Mouse (Mus musculus) left cerebral cortex, postnatal 4 days (tissue): Measurements from ENCODE around the gene Ccndbp1. TPM values are rescaled to one million over a fixed set of nuclear protein-coding genes. Genes with fewer than 3 reads are reported as not detected.
"Not testable (repeated sequence)": the region's sequence is repeated elsewhere in the genome, so short reads cannot be mapped to it uniquely, and the experiment has no call there.

Experiments
- DNase-seq: peaks from one replicate; pipeline ENCODE4 v3.0.0-alpha.2; 2022
- intact Hi-C: fragments of 180-260 bp; cut with DNase I; formaldehyde crosslinking; loops from one replicate; pipeline ENCODE4 v1.15.1; 2025
- total RNA-seq, 2 experiments: library from RNA; stranded (reverse); gene quantifications; 2 replicates each; pipeline ENCODE4 v1.2.3; 2021

Ccndbp1 gene
- 10 to 100 TPM; 55.8 to 59.1 TPM for total RNA-seq

GRCm38 (mm10) chr2:121007925-121008663 lies at the start of gene Ccndbp1:
Ccndbp1 (plus strand) TSS chr2:121008403.
- intact Hi-C loops = no loop called here
- DNase-seq = peak; percentile 94

- intact Hi-C loops = no loop called here
- DNase-seq = no peak
These were observed 48.8 kb upstream of the Ccndbp1 start for GRCm38 (mm10) chr2:120959363-120959762.

GRCm38 (mm10) chr2:120959827-120960226 lies 48.4 kb upstream of the Ccndbp1 start:
- intact Hi-C loops = no loop called here
- DNase-seq = no peak

- no peak for DNase-seq
- intact Hi-C loops = no loop called here
These were observed 47.9 kb upstream of the Ccndbp1 start for GRCm38 (mm10) chr2:120960261-120960660.

- intact Hi-C loops = no loop called here
- DNase-seq = no peak
These were observed 45.1 kb upstream of the Ccndbp1 start for GRCm38 (mm10) chr2:120963110-120963509.

- DNase-seq = no peak
- intact Hi-C loops = no loop called here
These were observed 42.7 kb upstream of the Ccndbp1 start for GRCm38 (mm10) chr2:120965486-120965885.

- DNase-seq = peak; percentile 10
- intact Hi-C loops = no loop called here
These were observed 38.1 kb upstream of the Ccndbp1 start for GRCm38 (mm10) chr2:120970045-120970539.

GRCm38 (mm10) chr2:120970559-120971080 lies 37.6 kb upstream of the Ccndbp1 start, which contains the start of gene Ubr1:
Ubr1 (minus strand) TSS chr2:120970715.
- peak; percentile 91 for DNase-seq
- intact Hi-C loops = no loop called here

GRCm38 (mm10) chr2:120971766-120972165 lies 36.4 kb upstream of the Ccndbp1 start:
- intact Hi-C loops = no loop called here
- DNase-seq = no peak

GRCm38 (mm10) chr2:120972257-120972656 lies 35.9 kb upstream of the Ccndbp1 start:
- intact Hi-C loops = not testable (repeated sequence)

GRCm38 (mm10) chr2:120972964-120973363 lies 35.2 kb upstream of the Ccndbp1 start:
- no peak for DNase-seq
- intact Hi-C loops = no loop called here

More at GRCm38 (mm10) chr2:120972257-120972656, 35.9 kb upstream of the Ccndbp1 start:
- DNase-seq = not testable (repeated sequence)

GRCm38 (mm10) chr2:120976308-120976707 lies 31.9 kb upstream of the Ccndbp1 start:
- intact Hi-C loops = no loop called here
- DNase-seq = no peak

GRCm38 (mm10) chr2:120976990-120977925 lies 30.9 kb upstream of the Ccndbp1 start, which contains the start of gene Tmem62:
Tmem62 (plus strand) TSS chr2:120977017.
- peak; percentile 43 for DNase-seq
- intact Hi-C loops = no loop called here

GRCm38 (mm10) chr2:120977926-120978692 lies 30.1 kb upstream of the Ccndbp1 start:
- DNase-seq = no peak
- intact Hi-C loops = no loop called here

GRCm38 (mm10) chr2:120978693-120979037 lies 29.5 kb upstream of the Ccndbp1 start:
- no peak for DNase-seq
- intact Hi-C loops = no loop called here

- DNase-seq = no peak
- intact Hi-C loops = no loop called here
These were observed 28.4 kb upstream of the Ccndbp1 start for GRCm38 (mm10) chr2:120979819-120980218.

GRCm38 (mm10) chr2:120980861-120981260 lies 27.3 kb upstream of the Ccndbp1 start:
- intact Hi-C loops = no loop called here
- no peak for DNase-seq

GRCm38 (mm10) chr2:120983611-120984010 lies 24.6 kb upstream of the Ccndbp1 start:
- intact Hi-C loops = no loop called here

GRCm38 (mm10) chr2:120985241-120985640 lies 23.0 kb upstream of the Ccndbp1 start:
- intact Hi-C loops = no loop called here
- DNase-seq = no peak

More at GRCm38 (mm10) chr2:120983611-120984010, 24.6 kb upstream of the Ccndbp1 start:
- no peak for DNase-seq

- intact Hi-C loops = no loop called here
- no peak for DNase-seq
These were observed 17.0 kb upstream of the Ccndbp1 start for GRCm38 (mm10) chr2:120991196-120991595.
